Mouse (Mus musculus) G1E-ER4 (cell line): ENCODE measurements around the gene Tspan9. TPM values are rescaled to one million over a fixed set of nuclear protein-coding genes. Genes with fewer than 3 reads are reported as not detected.

ENCODE experiments used
- GATA1 ChIP-seq: IDR thresholded peaks from one replicate; pipeline ENCODE4 v1.8.0; 2012; ENCODE audit warnings: low read length, inconsistent platforms
- polyA plus RNA-seq: library from polyadenylated mRNA; stranded (reverse); fragments of >175 nt; gene quantifications from 2 replicates; pipeline ENCODE4 v1.2.3, GENCODE M21; 2012

The Tspan9 gene
- polyA plus RNA-seq, 1 experiment, result not detected

DNA sequence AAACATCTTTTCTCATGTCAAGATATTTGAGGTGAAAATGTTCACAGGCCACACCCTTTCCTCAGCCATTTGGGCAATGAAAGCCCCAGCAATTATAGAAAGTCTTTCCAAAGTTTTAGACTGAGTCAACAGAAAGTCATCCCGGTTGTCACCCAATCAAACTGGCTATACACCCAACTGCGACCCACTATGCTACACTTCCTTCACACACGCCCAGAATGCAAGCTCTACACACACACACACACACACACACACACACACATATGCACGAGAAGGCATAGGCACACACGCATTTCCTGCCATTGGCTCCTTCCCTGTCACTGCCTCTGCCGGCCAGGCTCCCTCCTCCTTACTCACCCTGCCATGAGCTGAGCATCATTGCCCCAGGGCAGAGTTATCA, 99.9 kb downstream of the Tspan9 start:
- TF ChIP-seq GATA1, result no peak

GRCm38 (mm10) chr6:128041836-128042235, 101.6 kb downstream of the Tspan9 start:
- no peak for TF ChIP-seq GATA1

- TF ChIP-seq GATA1, result no peak
Observed at GRCm38 (mm10) chr6:128039077-128039766, 104.2 kb downstream of the Tspan9 start.

GRCm38 (mm10) chr6:128038568-128038967, 104.8 kb downstream of the Tspan9 start:
- no peak for TF ChIP-seq GATA1

GRCm38 (mm10) chr6:128036597-128036996, 106.8 kb downstream of the Tspan9 start:
- TF ChIP-seq GATA1, result no peak

DNA sequence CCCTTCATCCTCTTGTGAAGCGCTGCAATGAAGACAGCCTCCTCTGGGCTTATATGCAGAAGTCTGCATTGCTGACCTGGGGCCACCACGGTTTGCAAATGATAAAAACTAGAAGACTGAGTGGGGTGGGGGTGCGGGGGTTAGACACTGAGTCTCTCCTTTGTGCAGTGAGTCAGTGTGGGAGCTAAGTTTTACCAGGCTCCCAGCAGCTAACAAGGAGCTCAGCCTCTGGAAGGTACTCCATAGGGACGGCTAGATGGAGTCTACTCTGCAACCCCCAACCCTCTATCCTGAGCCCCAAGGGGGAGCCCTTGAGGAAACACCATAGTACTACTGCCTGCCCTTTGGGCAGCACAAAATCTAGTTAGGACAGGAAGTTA, 107.5 kb downstream of the Tspan9 start:
- TF ChIP-seq GATA1, result no peak

GRCm38 (mm10) chr6:128035250-128035929, 108.0 kb downstream of the Tspan9 start:
- no peak for TF ChIP-seq GATA1

- TF ChIP-seq GATA1, result no peak
Observed at GRCm38 (mm10) chr6:128034317-128035249, 108.8 kb downstream of the Tspan9 start.

DNA sequence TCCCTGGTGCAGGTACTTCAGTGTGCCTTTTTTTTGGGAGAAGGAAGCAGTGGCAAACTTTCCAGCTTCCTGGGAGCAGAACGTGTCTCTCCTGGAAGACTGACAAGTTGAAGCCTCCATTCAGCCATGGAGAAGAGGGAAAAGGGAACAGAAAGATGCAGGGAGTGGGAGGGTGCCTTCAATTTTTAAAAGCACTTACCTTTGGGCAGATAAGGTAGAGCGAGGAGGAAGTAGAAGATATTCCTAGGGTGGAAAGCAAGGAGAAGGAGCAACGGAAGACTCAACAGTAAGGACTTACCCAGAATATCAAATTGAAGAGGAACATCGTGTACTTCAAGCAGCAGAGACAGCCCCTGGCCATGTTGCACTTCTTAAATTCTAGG, 109.5 kb downstream of the Tspan9 start:
- TF ChIP-seq GATA1, result no peak

- TF ChIP-seq GATA1, result no peak
Observed at GRCm38 (mm10) chr6:128033172-128033867, 110.1 kb downstream of the Tspan9 start.

- no peak for TF ChIP-seq GATA1
Observed at GRCm38 (mm10) chr6:128032252-128033171, 110.9 kb downstream of the Tspan9 start.

DNA sequence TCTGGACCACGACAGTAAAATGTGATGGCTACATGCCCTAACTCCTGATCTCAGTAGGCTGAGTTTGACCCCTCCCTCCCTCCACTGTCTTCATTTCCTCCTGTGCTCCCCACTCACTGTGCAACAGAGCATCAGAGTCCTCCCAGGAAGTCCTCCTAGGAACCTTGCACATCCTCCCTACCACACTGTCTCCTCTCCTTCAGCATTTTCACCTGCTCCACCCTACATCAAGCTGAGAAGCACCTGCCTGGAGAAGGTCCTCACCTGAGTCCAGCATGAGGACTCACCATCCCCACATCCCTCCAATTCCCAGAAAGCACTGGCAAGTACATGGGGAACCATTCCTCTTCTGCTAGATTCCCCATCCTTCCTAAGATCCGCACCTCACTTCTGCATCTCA, 111.8 kb downstream of the Tspan9 start:
- no peak for TF ChIP-seq GATA1

- no peak for TF ChIP-seq GATA1
Observed at GRCm38 (mm10) chr6:128031096-128031495, 112.3 kb downstream of the Tspan9 start.

DNA sequence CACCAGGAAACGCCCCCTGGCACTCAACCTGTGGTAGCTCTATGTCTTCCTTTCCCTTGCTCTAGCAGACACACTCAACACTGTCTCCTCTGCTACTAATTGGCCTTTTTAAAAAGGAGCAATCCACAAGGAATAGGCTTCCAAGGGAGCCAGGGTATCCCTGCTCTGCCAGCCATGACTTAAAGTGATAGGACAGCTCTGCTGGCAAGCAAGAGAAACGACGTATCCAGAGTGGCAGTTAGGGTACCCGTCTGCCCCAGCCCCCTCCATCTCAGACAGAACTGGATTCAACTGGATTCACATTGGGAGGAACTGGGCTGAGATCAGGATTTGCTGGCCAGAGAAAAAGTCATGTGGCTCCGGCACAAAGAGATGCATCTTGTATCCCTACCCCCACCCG, 112.9 kb downstream of the Tspan9 start:
- no peak for TF ChIP-seq GATA1
